8 mouse cellular contexts compared by ENCODE assay signal in the genomic region with DNA sequence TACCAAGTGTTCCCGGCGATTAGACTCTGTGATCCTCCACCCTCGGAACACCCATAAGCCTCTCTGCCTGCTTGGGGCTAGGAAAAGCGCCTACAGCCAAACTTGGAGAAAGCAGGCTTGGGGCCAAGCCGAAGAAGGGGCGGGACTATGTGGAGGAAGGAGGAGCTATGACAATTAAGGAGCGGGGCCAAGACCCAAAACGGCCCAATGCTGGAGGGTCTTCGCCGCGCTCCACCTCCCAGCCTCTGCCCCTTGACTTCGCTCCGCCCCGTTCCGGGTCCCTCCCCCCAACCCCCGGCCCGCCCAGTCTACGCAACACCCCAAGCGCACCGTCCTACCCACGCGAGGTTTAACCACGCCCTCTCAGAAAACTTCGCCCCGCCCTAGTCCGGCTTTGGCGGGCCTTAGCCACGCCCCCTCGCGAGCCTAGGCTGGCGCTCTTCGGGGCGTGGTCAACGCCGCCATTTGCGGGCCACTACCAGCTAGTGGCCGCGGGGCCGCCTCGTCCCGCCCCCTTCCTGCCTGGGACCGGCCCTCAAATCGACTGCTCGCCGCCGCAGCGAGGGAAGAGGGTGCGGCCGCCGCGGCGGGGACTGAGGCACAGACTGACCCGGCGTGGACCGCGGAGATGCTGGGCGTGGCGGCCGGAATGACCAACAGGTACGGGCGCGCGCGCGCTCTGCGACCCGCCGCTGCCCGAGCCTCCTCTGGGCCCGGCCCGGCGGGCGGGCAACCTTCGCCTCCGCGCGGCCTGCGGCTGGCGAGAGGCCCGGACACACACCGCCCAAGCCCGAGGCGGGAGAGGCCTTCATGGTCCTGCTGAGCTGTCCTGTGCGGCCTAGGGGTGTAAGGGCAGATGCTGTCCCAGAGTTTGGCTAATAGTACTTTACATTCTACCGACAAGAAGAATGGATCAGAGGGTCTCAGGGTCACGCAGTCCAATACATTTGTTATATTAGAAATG. TPM values are rescaled to one million over a fixed set of nuclear protein-coding genes. Genes with fewer than 3 reads are reported as not detected.
DNase-seq lines count a peak whose midpoint lies in the region; ATAC-seq lines count a peak whose summit lies in the region.

A gene (plus strand): TSS at position 439 of the 964 bp plus-strand sequence.

- peak within 1 kb of the TSS; percentile 91 for H3K9ac ChIP-seq in heart, embryonic 14.5 days (ENCODE audit: low read length)
- H3K9ac ChIP-seq in liver, embryonic 13.5 days = peak within 1 kb of the TSS; percentile 92
- H3K9ac ChIP-seq in stomach, embryonic 16.5 days (ENCODE audit: low read length) = peak within 1 kb of the TSS; percentile 95

- H3K4me2 ChIP-seq in heart, embryonic 14.5 days (ENCODE audit: low read length) = peak within 1 kb of the TSS; percentile 62
- H3K4me2 ChIP-seq in liver, embryonic 13.5 days = peak within 1 kb of the TSS; percentile 79
- H3K4me2 ChIP-seq in stomach, embryonic 16.5 days (ENCODE audit: low read depth, low read length) = peak within 1 kb of the TSS; percentile 54

- under 1% methylated on average over 83 of the region's 86 CpGs for WGBS in heart, embryonic 14.5 days
- WGBS in liver, embryonic 13.5 days (ENCODE audit: insufficient replicate concordance) = under 1% methylated on average over 86 of the region's 86 CpGs
- 0% methylated on average over 85 of the region's 86 CpGs for WGBS in stomach, embryonic 16.5 days

- ATAC-seq in CD4-positive, CD25-positive, alpha-beta regulatory T cell, adult 4 months = peak; percentile 82
- ATAC-seq in heart, embryonic 14.5 days (ENCODE audit: insufficient number of reproducible peaks, insufficient read depth, low FRiP score, low read depth) = peak; percentile 99
- peak; percentile 95 for ATAC-seq in liver, embryonic 13.5 days (ENCODE audit: low read depth)
- peak; percentile 98 for ATAC-seq in stomach, embryonic 16.5 days (ENCODE audit: insufficient read depth, low FRiP score)

- peaks cover 4 to 18% of the 10 kb centered on the region in 2 experiments for H3K4me1 ChIP-seq in heart, embryonic 14.5 days (ENCODE audit: control insufficient read depth in 2 of 2, insufficient read depth in 2 of 2, low read length in 2 of 2)
- peaks cover 41% of the 10 kb centered on the region for H3K4me1 ChIP-seq in liver, embryonic 13.5 days (replicated peaks)
- H3K4me1 ChIP-seq in stomach, embryonic 16.5 days (ENCODE audit: control insufficient read depth, insufficient read depth, low read length) = peaks cover 24% of the 10 kb centered on the region

- no peaks in the 10 kb centered on the region for H3K27me3 ChIP-seq in heart, embryonic 14.5 days (ENCODE audit: control insufficient read depth, insufficient read depth, low read length)
- no peaks in the 10 kb centered on the region for H3K27me3 ChIP-seq in liver, embryonic 13.5 days
- no peaks in the 10 kb centered on the region for H3K27me3 ChIP-seq in stomach, embryonic 16.5 days (ENCODE audit: control insufficient read depth, insufficient read depth, low read length)

- peak within 1 kb of the TSS; percentile 91 to 99 for H3K4me3 ChIP-seq in heart, embryonic 14.5 days (ENCODE audit: control insufficient read depth in 1 of 2, insufficient read depth in 1 of 2, low read depth in 1 of 2, low read length in 2 of 2)
- H3K4me3 ChIP-seq in liver, embryonic 13.5 days (replicated peaks) = peak within 1 kb of the TSS; percentile 84
- H3K4me3 ChIP-seq in stomach, embryonic 16.5 days (replicated peaks; ENCODE audit: low read length) = peak within 1 kb of the TSS; percentile 85

- H3K9me3 ChIP-seq in heart, embryonic 14.5 days (ENCODE audit: control insufficient read depth, low read length) = 0 out of 2 replicates have a peak, but pooled peaks cover 3% of the 10 kb centered on the region
- no peaks in the 10 kb centered on the region; the same call in 1 of the 2 replicates for H3K9me3 ChIP-seq in liver, embryonic 13.5 days (replicated peaks)
- H3K9me3 ChIP-seq in stomach, embryonic 16.5 days (replicated peaks; ENCODE audit: control insufficient read depth, low read length) = no peaks in the 10 kb centered on the region

- H3K36me3 ChIP-seq in heart, embryonic 14.5 days (ENCODE audit: control insufficient read depth, insufficient read depth, low read length) = no peaks in the 10 kb centered on the region
- no peaks in the 10 kb centered on the region for H3K36me3 ChIP-seq in liver, embryonic 13.5 days
- no peaks in the 10 kb centered on the region for H3K36me3 ChIP-seq in stomach, embryonic 16.5 days (ENCODE audit: control insufficient read depth, insufficient read depth, low read length)

- peak; percentile 98 for DNase-seq in c-Kit-negative CD71-positive TER-119-positive erythroid progenitor cells, embryonic 14.5 days (ENCODE audit: low read depth, low spot score)
- DNase-seq in fibroblast of lung, adult 2 months (ENCODE audit: low read depth) = peak; percentile 97
- DNase-seq in kidney, postnatal 14 days = peak; percentile 100
- peak; percentile 98 for DNase-seq in liver, embryonic 13.5 days
- DNase-seq in neural tube, embryonic 10.5 days (ENCODE audit: extremely low spot score, low spot score) = peak; percentile 99

- peak within 1 kb of the TSS; percentile 87 to 94 for H3K27ac ChIP-seq in heart, embryonic 14.5 days (replicated peaks in 1 of 2; ENCODE audit: control insufficient read depth in 1 of 2, insufficient read depth in 1 of 2, low read depth in 2 of 2, low read length in 2 of 2)
- peak within 1 kb of the TSS; percentile 90 for H3K27ac ChIP-seq in liver, embryonic 13.5 days
- H3K27ac ChIP-seq in stomach, embryonic 16.5 days (ENCODE audit: low read length) = peak within 1 kb of the TSS; percentile 96

RNA-seq across cellular contexts. Expression of the gene that starts here (rescaled TPM):
- 10 to 100 TPM; 84.8 to 96.8 TPM for polyA plus RNA-seq in CD4-positive, CD25-positive, alpha-beta regulatory T cell, adult 4 months (2017; shearing (Covaris generic))
- polyA plus RNA-seq in heart, embryonic 14.5 days (2014; fragmentation: Nextera tagmentation; extraction: Ambion mirVana) = 179 and 193 TPM in 2 replicates
- polyA plus RNA-seq in liver, embryonic 13.5 days (2015; fragmentation: Nextera tagmentation; extraction: Ambion mirVana) = 107 and 118 TPM in 2 replicates
- polyA plus RNA-seq in stomach, embryonic 16.5 days (2015; fragmentation: Nextera tagmentation; extraction: Ambion mirVana) = 136 and 161 TPM in 2 replicates

Comparison
In these comparisons a context has a peak if more than half of its experiments do, and no peak if none do; other contexts are left out.
1. Peak in every context shown above with its lines: DNase-seq, ATAC-seq, H3K4me3 ChIP-seq and H3K27ac ChIP-seq.